Mouse (Mus musculus) midbrain, embryonic 14.5 days (tissue): Measurements from ENCODE around the gene Ankfn1. TPM values are rescaled to one million over a fixed set of nuclear protein-coding genes. Genes with fewer than 3 reads are reported as not detected.

Experiments used
- polyA plus RNA-seq: library from polyadenylated mRNA; unstranded; fragments of >200 nt; fragmentation: Nextera tagmentation; extraction: Ambion mirVana; gene quantifications from 2 replicates; pipeline ENCODE4 v1.2.1, GENCODE M21; 2014

Ankfn1 gene
- polyA plus RNA-seq, 1 experiment from 2014 or later = 5.9 TPM

Other genes starting within 250 kb of the Ankfn1 start
- gene Pctp, start 225.2 kb upstream of the Ankfn1 start, polyA plus RNA-seq = 0.61 and 1.3 TPM in 2 replicates